Mouse (Mus musculus): ENCODE data around the gene Mobp. TPM values are rescaled to one million over a fixed set of nuclear protein-coding genes. Genes with fewer than 3 reads are reported as not detected.

Mobp gene
- total and polyA plus RNA-seq, 3 experiments = 0.17 TPM; not detected in 2

DNA sequence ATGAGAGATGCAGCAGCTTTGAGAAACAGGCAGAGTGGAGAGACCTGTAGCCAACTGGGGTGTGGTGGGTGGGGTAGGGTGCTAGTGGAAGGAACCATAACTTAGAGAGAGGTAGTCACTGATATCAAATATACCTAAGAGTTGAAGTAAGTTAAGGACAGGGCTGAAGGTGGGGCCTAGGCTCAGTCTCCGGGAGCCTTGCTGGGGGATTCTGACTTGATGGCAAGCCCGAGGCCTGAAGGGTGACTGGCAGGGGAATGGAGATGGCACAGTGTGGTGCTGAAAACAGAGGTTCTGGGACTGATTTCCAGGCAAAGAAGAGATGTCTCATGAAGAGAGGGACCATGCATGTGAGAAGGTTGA, 34.7 kb upstream of the Mobp start:
- DNase-seq (ENCODE audit: extremely low read depth) = no peak
- in situ Hi-C loops (cut with MboI; ENCODE audit: low pct_ligation_motif_present, low pct_unique_long_range_greater_than_20kb, low sequenced_read_pairs) (no loop called here), dilution Hi-C loops (cut with MboI; ENCODE audit: extremely low pct_ligation_motif_present, extremely low pct_unique_long_range_greater_than_20kb, low sequenced_read_pairs) (no loop called here)
- Histone ChIP-seq H3K79me2 (replicated peaks; ENCODE audit: control insufficient read depth, extremely low read depth, insufficient read depth, poor library complexity, severe bottlenecking) (peaks cover 13% of the 10 kb centered on the region), H3K4me3 (replicated peaks in 1 of 3; ENCODE audit: low read depth in 2 of 3, low read length in 2 of 3, poor library complexity in 1 of 3) (no peak overlapping the region), H3K27me3 (replicated peaks) (no peaks in the 10 kb centered on the region), H3K4me2 (ENCODE audit: insufficient read depth, low read depth, poor library complexity, severe bottlenecking) (no peak overlapping the region), H3K9me3 (replicated peaks; ENCODE audit: low read length) (no peaks in the 10 kb centered on the region), H3K36me3 (replicated peaks in 1 of 2; ENCODE audit: control insufficient read depth in 1 of 2, insufficient read depth in 1 of 2, low read length in 1 of 2) (peaks cover 23 to 39% of the 10 kb centered on the region in 2 experiments), H3K9ac (ENCODE audit: insufficient read depth, low read depth) (no peak overlapping the region), H3K27ac (ENCODE audit: insufficient read depth, low read depth) (no peak overlapping the region), H3K4me1 (ENCODE audit: control insufficient read depth in 1 of 2, insufficient read depth in 2 of 2) (peaks cover 12 to 48% of the 10 kb centered on the region in 2 experiments)
- TF ChIP-seq JUND (conservative IDR thresholded peaks at IDR 0.05; ENCODE audit: low read depth, low read length) (no peak), KAT2A (IDR thresholded peaks at IDR 0.05; ENCODE audit: insufficient replicate concordance, low read length) (no peak), USF1 (IDR thresholded peaks at IDR 0.05; ENCODE audit: low read depth, low read length) (no peak), ZKSCAN1 (IDR thresholded peaks at IDR 0.05; ENCODE audit: borderline replicate concordance, low read depth, low read length) (no peak), JUN (IDR thresholded peaks at IDR 0.05; ENCODE audit: insufficient read depth, low read depth, low read length) (no peak), RAD21 (IDR thresholded peaks at IDR 0.05; ENCODE audit: low read depth, low read length) (no peak), BHLHE40 (IDR thresholded peaks at IDR 0.05; ENCODE audit: low read depth, low read length) (no peak)

DNA sequence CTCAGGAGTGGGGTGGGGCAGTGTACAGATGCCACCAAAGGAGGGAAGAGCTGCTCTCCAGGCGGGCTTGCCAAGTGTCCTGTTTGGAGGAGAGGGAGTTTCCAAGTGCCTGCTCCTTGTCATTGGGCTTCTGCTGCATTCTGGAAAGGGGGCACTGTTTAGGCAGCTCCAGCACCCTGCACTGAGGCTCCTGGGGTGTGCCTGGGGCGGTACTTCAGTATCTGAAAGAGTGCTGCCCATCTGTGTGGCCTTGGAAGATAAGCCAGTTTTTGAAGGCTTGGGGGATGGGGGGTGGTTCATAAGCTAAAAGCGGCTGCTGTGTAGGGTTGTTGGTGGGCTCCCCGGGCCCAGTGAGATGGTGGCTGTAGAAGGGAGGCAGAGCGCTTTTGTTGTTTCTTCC, 33.9 kb upstream of the Mobp start:
- H3K4me3 ChIP-seq (replicated peaks in 1 of 3; ENCODE audit: low read depth in 2 of 3, low read length in 2 of 3, poor library complexity in 1 of 3) = no peak overlapping the region
- dilution Hi-C loops (cut with MboI; ENCODE audit: extremely low pct_ligation_motif_present, extremely low pct_unique_long_range_greater_than_20kb, low sequenced_read_pairs) = no loop called here
- TF ChIP-seq IRF4 (IDR thresholded peaks at IDR 0.05; ENCODE audit: low read depth, low read length) (no peak), MYC (IDR thresholded peaks at IDR 0.05; ENCODE audit: low read depth, low read length) (no peak), ZNF384 (IDR thresholded peaks at IDR 0.05; ENCODE audit: low read depth, low read length) (no peak), POLR2A (IDR thresholded peaks at IDR 0.05; ENCODE audit: low read depth, low read length) (no peak), MEF2A (IDR thresholded peaks at IDR 0.05; ENCODE audit: borderline replicate concordance, low read depth, low read length) (no peak), NELFE (IDR thresholded peaks at IDR 0.05; ENCODE audit: low read depth, low read length) (no peak), MAX (IDR thresholded peaks at IDR 0.05; ENCODE audit: low read length) (no peak), UBTF (IDR thresholded peaks at IDR 0.05; ENCODE audit: low read depth, low read length) (no peak), EP300 (IDR thresholded peaks at IDR 0.05; ENCODE audit: low read length) (no peak), ZC3H11A (IDR thresholded peaks at IDR 0.05; ENCODE audit: low read depth, low read length) (no peak), SIN3A (IDR thresholded peaks at IDR 0.05; ENCODE audit: low read length) (no peak), CTCF (conservative IDR thresholded peaks at IDR 0.05 in 1 of 2, IDR thresholded peaks at IDR 0.05 in 1 of 2; ENCODE audit: low read depth in 2 of 2, low read length in 2 of 2) (no peak), MAFK (IDR thresholded peaks at IDR 0.05; ENCODE audit: insufficient replicate concordance, low read length) (no peak), RAD21 (IDR thresholded peaks at IDR 0.05; ENCODE audit: low read depth, low read length) (no peak), MXI1 (IDR thresholded peaks at IDR 0.05; ENCODE audit: low read depth, low read length) (no peak), CHD2 (IDR thresholded peaks at IDR 0.05; ENCODE audit: low read length) (no peak)
- H3K4me1 ChIP-seq (ENCODE audit: control insufficient read depth in 1 of 2, insufficient read depth in 2 of 2) = peaks cover 12 to 48% of the 10 kb centered on the region in 2 experiments
- no peaks in the 10 kb centered on the region for H3K27me3 ChIP-seq (replicated peaks)
- H3K9ac ChIP-seq (ENCODE audit: insufficient read depth, low read depth) = peak overlapping the region; percentile 50; the same call in 1 of the 2 replicates
- DNase-seq (ENCODE audit: extremely low read depth) = no peak
- peaks cover 31 to 47% of the 10 kb centered on the region in 2 experiments for H3K36me3 ChIP-seq (replicated peaks in 1 of 2; ENCODE audit: control insufficient read depth in 1 of 2, insufficient read depth in 1 of 2, low read length in 1 of 2)
- H3K4me2 ChIP-seq (ENCODE audit: insufficient read depth, low read depth, poor library complexity, severe bottlenecking) = peak overlapping the region; percentile 69
- H3K27ac ChIP-seq (ENCODE audit: insufficient read depth, low read depth) = peak overlapping the region; percentile 1; the same call in 1 of the 2 replicates
- no peaks in the 10 kb centered on the region for H3K9me3 ChIP-seq (replicated peaks; ENCODE audit: low read length)
- H3K79me2 ChIP-seq (replicated peaks; ENCODE audit: control insufficient read depth, extremely low read depth, insufficient read depth, poor library complexity, severe bottlenecking) = peaks cover 13% of the 10 kb centered on the region
- in situ Hi-C loops (cut with MboI; ENCODE audit: low pct_ligation_motif_present, low pct_unique_long_range_greater_than_20kb, low sequenced_read_pairs) = no loop called here

All from CH12.LX (cell line).